Mouse (Mus musculus) intestine, embryonic 15.5 days (tissue): ENCODE data around the gene Map1s. TPM values are rescaled to one million over a fixed set of nuclear protein-coding genes. Genes with fewer than 3 reads are reported as not detected.
A peak's percentile ranks its signal among the peaks of the same experiment; 100 is the strongest.

Experiments used
- ATAC-seq: fragments of 200-750 bp; cut with Nextera tagmentation; 2 replicates; pipeline ENCODE4 v1.8.0; 2017; ENCODE audit warnings: moderate TSS enrichment, moderate library complexity
- H3K27ac ChIP-seq: fragments of 300-500 bp; sonication (generic); 2 replicates; pipeline ENCODE4 v1.5.1; 2015; ENCODE audit warnings: mild to moderate bottlenecking, inconsistent platforms
- H3K27me3 ChIP-seq: fragments of 300-500 bp; sonication (generic); replicated peaks from 2 replicates; pipeline ENCODE4 v1.6.1; 2015; ENCODE audit warnings: inconsistent platforms
- H3K36me3 ChIP-seq: fragments of 300-500 bp; sonication (generic); 2 replicates; pipeline ENCODE4 v1.6.1; 2015; ENCODE audit warnings: inconsistent platforms
- H3K4me1 ChIP-seq: fragments of 300-500 bp; sonication (generic); replicated peaks from 2 replicates; pipeline ENCODE4 v1.6.1; 2015; ENCODE audit warnings: inconsistent platforms
- H3K4me2 ChIP-seq: fragments of 300-500 bp; sonication (generic); replicated peaks from 2 replicates; pipeline ENCODE4 v1.6.1; 2015; ENCODE audit warnings: mild to moderate bottlenecking, inconsistent platforms
- H3K4me3 ChIP-seq: fragments of 300-500 bp; sonication (generic); replicated peaks from 2 replicates; pipeline ENCODE4 v1.5.1; 2015; ENCODE audit warnings: inconsistent platforms
- H3K9ac ChIP-seq: fragments of 300-500 bp; sonication (generic); 2 replicates; pipeline ENCODE4 v1.6.1; 2015; ENCODE audit warnings: inconsistent platforms
- H3K9me3 ChIP-seq: fragments of 300-500 bp; sonication (generic); 2 replicates; pipeline ENCODE4 v1.6.1; 2016; ENCODE audit warnings: inconsistent platforms
- WGBS: fragments of 180-500 bp; shearing (Covaris S2); methylation state at CpG from one replicate; pipeline ENCODE4 v1.1.7; 2015; 5-methylcytosine and 5-hydroxymethylcytosine counted together
- polyA plus RNA-seq: library from polyadenylated mRNA; unstranded; fragments of >200 nt; fragmentation: Nextera tagmentation; extraction: Ambion mirVana; gene quantifications from 2 replicates; pipeline ENCODE4 v1.2.1, GENCODE M21; 2015

Gene Map1s
- polyA plus RNA-seq, 1 experiment from 2014 or later: 36.7 TPM

- Histone ChIP-seq H3K27ac (peak overlapping the region; percentile 87; the same call in 1 of the 2 replicates), H3K36me3 (no peaks in the 10 kb centered on the region), H3K27me3 (peaks cover 5% of the 10 kb centered on the region), H3K4me2 (peak overlapping the region; percentile 94), H3K9ac (peak overlapping the region; percentile 92), H3K9me3 (no peaks in the 10 kb centered on the region), H3K4me1 (peaks cover 10% of the 10 kb centered on the region), H3K4me3 (peak overlapping the region; percentile 87)
- ATAC-seq: 0 out of 2 replicates have a peak, but pooled peaks have one; percentile 4
- WGBS: 16% methylated on average over 8 of the region's 8 CpGs
Measured at GRCm38 (mm10) chr8:70905463-70905830, 285 bp upstream of the Map1s start.

DNA sequence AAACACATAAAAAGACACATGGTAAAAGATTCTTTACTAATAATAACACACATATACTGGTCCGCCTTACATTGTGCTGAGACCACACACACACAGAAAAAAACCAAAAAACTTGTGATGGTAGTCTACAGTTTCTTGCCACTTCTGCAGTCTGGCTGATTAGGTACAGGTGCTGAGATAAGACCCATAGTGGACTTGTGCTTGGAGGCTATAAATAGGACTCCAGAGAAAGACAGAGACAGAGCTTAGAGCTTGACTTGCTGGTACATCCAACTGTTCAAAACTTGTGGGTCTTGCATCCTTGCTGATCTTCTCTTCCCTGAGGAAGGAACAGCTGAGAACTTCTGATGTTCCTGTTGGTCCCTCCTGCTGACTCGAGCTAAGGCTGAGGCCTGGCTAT lies 1.8 kb downstream of the Map1s start:
- ATAC-seq: no peak
- Histone ChIP-seq H3K4me3 (no peak overlapping the region), H3K4me1 (peaks cover 10% of the 10 kb centered on the region), H3K27ac (no peak overlapping the region), H3K27me3 (peaks cover 5% of the 10 kb centered on the region), H3K36me3 (peaks cover 7% of the 10 kb centered on the region; the same call in 1 of the 2 replicates), H3K4me2 (no peak overlapping the region), H3K9ac (no peak overlapping the region), H3K9me3 (no peaks in the 10 kb centered on the region)
- 83% methylated on average over 2 of the region's 2 CpGs for WGBS

DNA sequence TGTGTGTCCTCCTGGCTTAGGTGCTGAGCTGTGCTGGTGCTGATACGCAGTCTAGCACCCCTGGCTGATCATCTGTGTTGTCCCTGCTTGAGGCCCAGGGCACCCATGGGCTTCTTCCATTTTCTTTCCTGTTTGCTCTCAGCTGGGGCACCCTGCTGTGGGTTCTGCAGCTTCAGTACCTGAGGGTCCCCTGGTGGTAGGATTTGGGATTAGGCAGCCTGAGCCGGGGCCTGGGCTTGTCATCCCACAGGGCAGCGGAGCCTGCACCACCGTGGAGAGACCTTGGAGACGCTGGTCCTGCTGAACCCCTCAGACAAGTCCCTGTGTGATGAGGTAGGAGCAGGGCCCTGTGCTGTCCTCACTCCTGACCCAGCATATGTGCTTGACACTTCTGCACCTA lies 5.9 kb downstream of the Map1s start:
- no peak overlapping the region for H3K9ac ChIP-seq
- no peak overlapping the region for H3K4me3 ChIP-seq
- peaks cover 40% of the 10 kb centered on the region for H3K36me3 ChIP-seq
- H3K9me3 ChIP-seq: no peaks in the 10 kb centered on the region
- no peak for ATAC-seq
- peaks cover 5% of the 10 kb centered on the region for H3K4me1 ChIP-seq
- H3K4me2 ChIP-seq: no peak overlapping the region
- 80% methylated on average over 5 of the region's 5 CpGs for WGBS
- no peaks in the 10 kb centered on the region for H3K27me3 ChIP-seq
- no peak overlapping the region for H3K27ac ChIP-seq

DNA sequence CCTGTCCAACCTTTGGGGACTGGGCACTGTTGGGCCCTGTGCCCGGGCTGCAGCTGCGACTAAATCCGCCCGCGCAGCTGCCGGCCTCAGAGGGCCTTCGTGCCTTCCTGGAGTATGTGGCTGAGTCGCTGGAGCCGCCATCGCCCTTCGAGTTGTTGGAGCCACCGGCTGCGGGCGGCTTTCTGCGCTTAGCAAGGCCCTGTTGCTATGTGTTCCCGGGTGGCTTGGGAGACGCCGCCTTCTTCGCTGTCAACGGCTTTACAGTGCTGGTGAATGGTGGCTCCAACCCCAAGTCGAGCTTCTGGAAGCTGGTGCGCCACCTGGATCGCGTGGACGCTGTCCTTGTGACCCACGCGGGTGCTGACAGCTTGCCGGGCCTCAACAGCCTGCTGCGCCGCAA lies 7.2 kb downstream of the Map1s start:
- peaks cover 49% of the 10 kb centered on the region for H3K36me3 ChIP-seq
- no peak overlapping the region for H3K9ac ChIP-seq
- 92% methylated on average over 30 of the region's 30 CpGs for WGBS
- no peaks in the 10 kb centered on the region for H3K4me1 ChIP-seq
- no peak for ATAC-seq
- H3K27ac ChIP-seq: no peak overlapping the region
- H3K27me3 ChIP-seq: no peaks in the 10 kb centered on the region
- H3K4me2 ChIP-seq: no peak overlapping the region
- H3K9me3 ChIP-seq: no peaks in the 10 kb centered on the region
- no peak overlapping the region for H3K4me3 ChIP-seq

GRCm38 (mm10) chr8:70913523-70913922 lies 7.8 kb downstream of the Map1s start:
- Histone ChIP-seq H3K4me2 (no peak overlapping the region), H3K36me3 (peaks cover 52% of the 10 kb centered on the region), H3K27ac (no peak overlapping the region), H3K27me3 (no peaks in the 10 kb centered on the region), H3K9me3 (no peaks in the 10 kb centered on the region), H3K4me3 (no peak overlapping the region), H3K9ac (no peak overlapping the region), H3K4me1 (no peaks in the 10 kb centered on the region)
- WGBS: 93% methylated on average over 26 of the region's 26 CpGs
- ATAC-seq: no peak; the same call in 1 of the 2 replicates

- Histone ChIP-seq H3K9me3 (no peaks in the 10 kb centered on the region), H3K9ac (no peak overlapping the region), H3K4me2 (no peak overlapping the region), H3K4me1 (no peaks in the 10 kb centered on the region), H3K27ac (no peak overlapping the region), H3K27me3 (no peaks in the 10 kb centered on the region), H3K4me3 (no peak overlapping the region), H3K36me3 (peaks cover 53% of the 10 kb centered on the region)
- 90% methylated on average over 17 of the region's 17 CpGs for WGBS
- no peak for ATAC-seq
Measured at GRCm38 (mm10) chr8:70914704-70915103, 9.0 kb downstream of the Map1s start.

- H3K36me3 ChIP-seq: peaks cover 21% of the 10 kb centered on the region
- H3K4me2 ChIP-seq: no peak overlapping the region
- no peak for ATAC-seq
- H3K27ac ChIP-seq: no peak overlapping the region
- 82% methylated on average over 9 of the region's 9 CpGs for WGBS
- H3K4me3 ChIP-seq: no peak overlapping the region
- H3K4me1 ChIP-seq: no peaks in the 10 kb centered on the region
- no peaks in the 10 kb centered on the region for H3K9me3 ChIP-seq
- no peak overlapping the region for H3K9ac ChIP-seq
- H3K27me3 ChIP-seq: no peaks in the 10 kb centered on the region
Measured at GRCm38 (mm10) chr8:70920049-70920922, 14.6 kb downstream of the Map1s start.

GRCm38 (mm10) chr8:70924151-70924550 lies 18.4 kb downstream of the Map1s start:
- Histone ChIP-seq H3K4me1 (no peaks in the 10 kb centered on the region), H3K9ac (no peak overlapping the region), H3K4me3 (no peak overlapping the region), H3K4me2 (no peak overlapping the region), H3K27me3 (no peaks in the 10 kb centered on the region), H3K9me3 (no peaks in the 10 kb centered on the region), H3K36me3 (no peaks in the 10 kb centered on the region), H3K27ac (no peak overlapping the region)
- WGBS: 86% methylated on average over 4 of the region's 4 CpGs
- ATAC-seq: no peak

DNA sequence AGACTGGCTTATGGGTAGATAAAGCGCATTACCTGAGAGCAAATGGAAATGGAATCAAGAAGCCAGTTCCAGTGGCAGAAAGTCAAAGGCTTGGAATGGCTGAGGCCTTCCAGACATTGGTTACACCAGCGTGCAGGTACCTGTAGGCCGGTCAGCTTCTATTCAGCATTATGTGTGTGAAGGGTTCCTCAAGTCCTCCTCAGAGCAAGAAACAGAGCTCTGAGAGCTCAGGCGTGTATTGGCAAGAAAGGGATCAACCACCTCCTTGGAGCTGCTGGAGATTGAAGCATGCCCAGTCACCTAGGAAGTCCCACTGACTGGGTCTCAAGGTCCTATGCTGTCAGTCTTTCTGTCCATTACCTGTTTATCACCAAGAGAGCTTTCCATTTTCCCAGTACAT lies 20.0 kb downstream of the Map1s start:
- Histone ChIP-seq H3K4me1 (no peaks in the 10 kb centered on the region), H3K27ac (no peak overlapping the region), H3K9me3 (no peaks in the 10 kb centered on the region), H3K27me3 (no peaks in the 10 kb centered on the region), H3K9ac (no peak overlapping the region), H3K4me2 (no peak overlapping the region), H3K4me3 (no peak overlapping the region), H3K36me3 (no peaks in the 10 kb centered on the region)
- 87% methylated on average over 4 of the region's 4 CpGs for WGBS
- no peak for ATAC-seq

GRCm38 (mm10) chr8:70926396-70926795 lies 20.7 kb downstream of the Map1s start:
- no peak for ATAC-seq
- Histone ChIP-seq H3K27ac (no peak overlapping the region), H3K9me3 (no peaks in the 10 kb centered on the region), H3K4me1 (no peaks in the 10 kb centered on the region), H3K36me3 (no peaks in the 10 kb centered on the region), H3K4me3 (no peak overlapping the region), H3K27me3 (no peaks in the 10 kb centered on the region), H3K9ac (no peak overlapping the region), H3K4me2 (no peak overlapping the region)
- 88% methylated on average over 5 of the region's 5 CpGs for WGBS

- WGBS: 69% methylated on average over 3 of the region's 3 CpGs
- Histone ChIP-seq H3K4me1 (no peaks in the 10 kb centered on the region), H3K27ac (no peak overlapping the region), H3K9ac (no peak overlapping the region), H3K9me3 (no peaks in the 10 kb centered on the region), H3K27me3 (no peaks in the 10 kb centered on the region), H3K4me2 (no peak overlapping the region), H3K36me3 (no peaks in the 10 kb centered on the region), H3K4me3 (no peak overlapping the region)
- ATAC-seq: no peak
Measured at GRCm38 (mm10) chr8:70928096-70928495, 22.4 kb downstream of the Map1s start.

GRCm38 (mm10) chr8:70928778-70929322 lies 23.1 kb downstream of the Map1s start:
- WGBS: 69% methylated on average over 5 of the region's 5 CpGs
- H3K27me3 ChIP-seq: no peaks in the 10 kb centered on the region
- no peak overlapping the region for H3K9ac ChIP-seq
- no peak overlapping the region for H3K27ac ChIP-seq
- H3K4me2 ChIP-seq: no peak overlapping the region
- ATAC-seq: no peak
- H3K4me3 ChIP-seq: no peak overlapping the region
- no peaks in the 10 kb centered on the region for H3K4me1 ChIP-seq
- H3K36me3 ChIP-seq: no peaks in the 10 kb centered on the region
- H3K9me3 ChIP-seq: no peaks in the 10 kb centered on the region

GRCm38 (mm10) chr8:70931731-70932130 lies 26.0 kb downstream of the Map1s start:
- no peaks in the 10 kb centered on the region for H3K27me3 ChIP-seq
- no peaks in the 10 kb centered on the region for H3K36me3 ChIP-seq
- no peak overlapping the region for H3K27ac ChIP-seq
- 96% methylated on average over 11 of the region's 11 CpGs for WGBS
- no peak for ATAC-seq
- H3K4me2 ChIP-seq: no peak overlapping the region
- no peaks in the 10 kb centered on the region for H3K9me3 ChIP-seq
- H3K4me3 ChIP-seq: no peak overlapping the region
- H3K9ac ChIP-seq: no peak overlapping the region
- no peaks in the 10 kb centered on the region for H3K4me1 ChIP-seq
